8 mouse cellular contexts compared by ENCODE assay signal in the genomic region with DNA sequence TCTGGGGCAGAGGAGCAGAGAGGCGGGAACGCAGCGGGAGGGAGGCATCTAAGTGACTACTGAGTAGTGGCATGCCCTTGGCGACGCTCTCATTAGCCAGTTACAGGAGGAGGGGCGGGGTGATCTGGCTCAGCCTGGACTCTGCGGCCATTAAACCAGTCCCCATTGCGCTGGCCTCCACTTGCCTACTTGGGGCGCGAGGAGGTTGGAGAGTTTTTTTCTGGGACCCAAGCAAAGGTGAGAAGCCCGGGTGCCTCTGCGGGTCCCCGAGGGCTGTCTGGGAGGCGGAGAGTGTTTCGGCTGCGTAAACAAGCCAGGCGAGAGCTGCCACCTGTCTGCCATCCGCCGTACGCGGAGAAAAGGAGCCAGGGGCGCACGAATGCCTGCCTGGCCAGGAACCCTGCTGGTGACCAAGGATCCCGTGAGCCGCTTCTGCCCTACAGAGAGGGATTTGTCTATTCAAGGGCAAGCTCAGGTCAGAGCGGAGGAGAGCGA. TPM values are rescaled to one million over a fixed set of nuclear protein-coding genes. Genes with fewer than 3 reads are reported as not detected.
DNase-seq lines count a peak whose midpoint lies in the region; ATAC-seq lines count a peak whose summit lies in the region.

Gene Pla2g16, plus strand, starts transcription at position 132 of the 495 bp plus-strand sequence.

- peak within 1 kb of the TSS; percentile 25 for H3K4me3 ChIP-seq in hindbrain, embryonic 11.5 days (ENCODE audit: low read depth, low read length)

- no peak within 1 kb of the TSS for H3K27ac ChIP-seq in hindbrain, embryonic 11.5 days (ENCODE audit: low read depth, low read length)

- H3K36me3 ChIP-seq in hindbrain, embryonic 11.5 days (ENCODE audit: control insufficient read depth, insufficient read depth, low read length), result no peaks in the 10 kb centered on the region

- H3K4me1 ChIP-seq in hindbrain, embryonic 11.5 days (replicated peaks; ENCODE audit: control insufficient read depth, insufficient read depth, low read length), result peaks cover 3% of the 10 kb centered on the region

- peaks cover 3% of the 10 kb centered on the region; the same call in 1 of the 2 replicates for H3K27me3 ChIP-seq in hindbrain, embryonic 11.5 days (ENCODE audit: control insufficient read depth, insufficient read depth, low read length)

- H3K4me2 ChIP-seq in hindbrain, embryonic 11.5 days (replicated peaks; ENCODE audit: low read depth, low read length), result peak within 1 kb of the TSS; percentile 71

- H3K9me3 ChIP-seq in hindbrain, embryonic 11.5 days (ENCODE audit: control insufficient read depth, low read length), result no peaks in the 10 kb centered on the region

- DNase-seq in MEL-GATA-1-ER (ENCODE audit: extremely low read depth, low read depth), result peak; percentile 68
- DNase-seq in c-Kit-positive CD71-positive TER-119-negative erythroid progenitor cells, embryonic 14.5 days (ENCODE audit: low read depth), result peak; percentile 69
- DNase-seq in forelimb bud, embryonic 11.5 days (ENCODE audit: low read depth, low spot score), result peak; percentile 57
- DNase-seq in hindbrain, embryonic 11.5 days (ENCODE audit: low spot score), result peak; percentile 65
- DNase-seq in layer of hippocampus, postnatal 14 days (ENCODE audit: low spot score in 2 of 2), result no peak
- peak; percentile 86 for DNase-seq in lung, postnatal 36 days
- DNase-seq in retina, postnatal 1 day, result peak; percentile 93
- DNase-seq in urinary bladder, adult 2 months (ENCODE audit: low spot score), result peak; percentile 65

- H3K9ac ChIP-seq in hindbrain, embryonic 11.5 days (ENCODE audit: low read depth, low read length), result no peak within 1 kb of the TSS

- peak; percentile 73 for ATAC-seq in hindbrain, embryonic 11.5 days (ENCODE audit: low FRiP score)

- 0% methylated on average over 27 of the region's 27 CpGs for WGBS in hindbrain, embryonic 11.5 days

RNA-seq across cellular contexts. Expression of gene Pla2g16, which starts in this region (rescaled TPM):
- polyA plus RNA-seq in hindbrain, embryonic 11.5 days (2014; fragmentation: Nextera tagmentation; extraction: Ambion mirVana), result 2.7 and 4.4 TPM in 2 replicates
- total RNA-seq in layer of hippocampus, postnatal 14 days (2021), result 10 to 100 TPM; 13.0 to 14.9 TPM
- 41.3 and 43.5 TPM in 2 replicates for polyA plus RNA-seq in urinary bladder, adult 2 months (2012; rRNA removed)

Comparison
In these comparisons a context has a peak if more than half of its experiments do, and no peak if none do; other contexts are left out.
1. DNase-seq: peak in MEL-GATA-1-ER (single experiment), c-Kit-positive CD71-positive TER-119-negative erythroid progenitor cells, embryonic 14.5 days (single experiment), forelimb bud, embryonic 11.5 days (single experiment), hindbrain, embryonic 11.5 days (single experiment), lung, postnatal 36 days (single experiment), retina, postnatal 1 day (single experiment) and urinary bladder, adult 2 months (single experiment); none in layer of hippocampus, postnatal 14 days (0 of 2).